Mouse (Mus musculus) heart, embryonic 14.5 days (tissue): ENCODE measurements around the gene 2010111I01Rik. TPM values are rescaled to one million over a fixed set of nuclear protein-coding genes. Genes with fewer than 3 reads are reported as not detected.

Experiments used
- ATAC-seq: fragments of 200-750 bp; cut with Nextera tagmentation; 2 replicates; pipeline ENCODE4 v1.8.0; 2017; ENCODE audit warnings: low read depth, moderate TSS enrichment; ENCODE audit not compliant: insufficient number of reproducible peaks, insufficient read depth, low FRiP score
- H3K27ac ChIP-seq, 2 experiments: fragments of 200-500 bp in 1 of 2; fragments of 300-500 bp in 1 of 2; sonication (generic) in 1 of 2; replicated peaks in 1 of 2; 2 replicates each; pipeline ENCODE4 v1.5.1; 2012 to 2014; ENCODE audit warnings: low read depth in 2 of 2, low read length in 2 of 2, control low read depth in 1 of 2, mild to moderate bottlenecking in 1 of 2, mixed read lengths in 1 of 2; ENCODE audit not compliant: control insufficient read depth in 1 of 2, insufficient read depth in 1 of 2
- H3K27me3 ChIP-seq: fragments of 300-500 bp; sonication (generic); 2 replicates; pipeline ENCODE4 v1.6.1; 2014; ENCODE audit warnings: mild to moderate bottlenecking, low read length, control low read depth; ENCODE audit not compliant: control insufficient read depth, insufficient read depth
- H3K36me3 ChIP-seq: fragments of 300-500 bp; sonication (generic); 2 replicates; pipeline ENCODE4 v1.6.1; 2014; ENCODE audit warnings: mild to moderate bottlenecking, control low read depth, low read length, mixed read lengths; ENCODE audit not compliant: control insufficient read depth, insufficient read depth
- H3K4me1 ChIP-seq, 2 experiments: fragments of 200-500 bp in 1 of 2; fragments of 300-500 bp in 1 of 2; sonication (generic) in 1 of 2; 2 replicates each; pipeline ENCODE4 v1.6.1; 2012 to 2014; ENCODE audit warnings: low read length in 2 of 2, control low read depth in 1 of 2, mixed read lengths in 1 of 2; ENCODE audit not compliant: control insufficient read depth in 2 of 2, insufficient read depth in 2 of 2
- H3K4me2 ChIP-seq: fragments of 300-500 bp; sonication (generic); 2 replicates; pipeline ENCODE4 v1.6.1; 2014; ENCODE audit warnings: mild to moderate bottlenecking, low read length
- H3K4me3 ChIP-seq, 2 experiments: fragments of 200-500 bp in 1 of 2; fragments of 300-500 bp in 1 of 2; sonication (generic) in 1 of 2; 2 replicates each; pipeline ENCODE4 v1.5.1; 2012 to 2014; ENCODE audit warnings: low read length in 2 of 2, mild to moderate bottlenecking in 2 of 2, control low read depth in 1 of 2, low read depth in 1 of 2, moderate library complexity in 1 of 2; ENCODE audit not compliant: control insufficient read depth in 1 of 2, insufficient read depth in 1 of 2
- H3K9ac ChIP-seq: fragments of 300-500 bp; sonication (generic); 2 replicates; pipeline ENCODE4 v1.6.1; 2014; ENCODE audit warnings: mild to moderate bottlenecking, low read length
- H3K9me3 ChIP-seq: fragments of 300-500 bp; sonication (generic); 2 replicates; pipeline ENCODE4 v1.6.1; 2016; ENCODE audit warnings: low read length, control low read depth; ENCODE audit not compliant: control insufficient read depth
- WGBS: fragments of 180-500 bp; shearing (Covaris S2); extraction: QIAGEN DNeasy Blood & Tissue Kit; methylation state at CpG from one replicate; pipeline ENCODE4 v1.1.7; 2014; 5-methylcytosine and 5-hydroxymethylcytosine counted together
- polyA plus RNA-seq: library from polyadenylated mRNA; unstranded; fragments of >200 nt; fragmentation: Nextera tagmentation; extraction: Ambion mirVana; gene quantifications from 2 replicates; pipeline ENCODE4 v1.2.1, GENCODE M21; 2014

Gene 2010111I01Rik
- polyA plus RNA-seq, 1 experiment from 2014 or later = 69.5 TPM

DNA sequence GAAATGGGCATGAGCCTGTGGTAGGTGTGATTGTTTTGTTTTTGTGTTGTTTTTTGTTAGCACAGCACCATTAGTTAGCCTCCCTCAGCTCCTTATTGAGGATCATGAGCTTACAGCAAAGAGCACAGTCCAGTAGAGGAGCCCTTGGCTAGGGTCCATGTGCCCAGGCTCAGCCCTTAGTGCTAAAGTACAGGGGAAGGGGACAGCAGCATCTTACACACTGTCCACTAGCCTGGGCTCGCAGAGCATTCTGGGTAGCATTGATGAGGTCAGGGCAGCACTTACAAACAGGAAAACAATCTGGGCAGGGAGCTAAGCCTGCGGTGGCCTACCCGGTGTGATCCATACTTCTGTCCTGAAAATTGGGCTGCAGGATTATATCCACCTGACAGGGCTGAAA is 270.9 kb downstream of the 2010111I01Rik start:
- Histone ChIP-seq H3K4me3 (no peak overlapping the region), H3K36me3 (no peaks in the 10 kb centered on the region), H3K9me3 (no peaks in the 10 kb centered on the region), H3K4me1 (peaks cover 12 to 25% of the 10 kb centered on the region in 2 experiments), H3K27ac (no peak overlapping the region), H3K9ac (no peak overlapping the region), H3K4me2 (no peak overlapping the region), H3K27me3 (no peaks in the 10 kb centered on the region)
- ATAC-seq = no peak
- WGBS = 78% methylated on average over 3 of the region's 3 CpGs

GRCm38 (mm10) chr13:63236159-63236893 is 271.6 kb downstream of the 2010111I01Rik start:
- H3K4me3 ChIP-seq = no peak overlapping the region
- 53% methylated on average over 5 of the region's 5 CpGs for WGBS
- H3K27me3 ChIP-seq = no peaks in the 10 kb centered on the region
- H3K4me2 ChIP-seq = no peak overlapping the region
- H3K36me3 ChIP-seq = no peaks in the 10 kb centered on the region
- no peak for ATAC-seq
- peak overlapping the region; percentile 41 to 44; a peak in 1 of 4 replicates for H3K27ac ChIP-seq
- no peaks in the 10 kb centered on the region for H3K9me3 ChIP-seq
- H3K9ac ChIP-seq = no peak overlapping the region
- peaks cover 9 to 20% of the 10 kb centered on the region in 2 experiments for H3K4me1 ChIP-seq

DNA sequence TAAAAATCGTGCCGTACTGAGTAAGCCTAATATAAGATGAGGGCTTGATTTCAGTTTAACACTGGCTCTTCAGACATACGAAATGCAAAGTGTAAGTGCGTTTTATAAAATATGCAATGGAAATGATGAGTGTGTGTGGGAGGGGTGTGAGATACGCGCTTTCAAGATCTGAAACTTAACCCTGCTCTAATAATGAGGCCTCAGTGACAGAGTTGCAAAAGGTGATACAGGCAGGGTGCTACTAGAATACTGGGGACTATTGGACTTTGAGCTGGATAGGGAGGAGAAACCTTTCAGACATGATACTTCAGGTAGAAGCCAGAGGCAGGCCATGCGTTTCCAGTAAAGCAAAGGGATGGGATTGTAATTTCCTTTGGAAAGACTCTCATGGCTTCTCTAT is 273.4 kb downstream of the 2010111I01Rik start:
- no peak overlapping the region for H3K4me2 ChIP-seq
- peaks cover 3% of the 10 kb centered on the region; the same call in 1 of the 2 replicates for H3K36me3 ChIP-seq
- peaks cover 11 to 25% of the 10 kb centered on the region in 2 experiments for H3K4me1 ChIP-seq
- no peak overlapping the region for H3K27ac ChIP-seq
- H3K9ac ChIP-seq = no peak overlapping the region
- no peaks in the 10 kb centered on the region for H3K9me3 ChIP-seq
- no peak for ATAC-seq
- H3K27me3 ChIP-seq = no peaks in the 10 kb centered on the region
- H3K4me3 ChIP-seq = no peak overlapping the region
- 92% methylated on average over 7 of the region's 7 CpGs for WGBS

DNA sequence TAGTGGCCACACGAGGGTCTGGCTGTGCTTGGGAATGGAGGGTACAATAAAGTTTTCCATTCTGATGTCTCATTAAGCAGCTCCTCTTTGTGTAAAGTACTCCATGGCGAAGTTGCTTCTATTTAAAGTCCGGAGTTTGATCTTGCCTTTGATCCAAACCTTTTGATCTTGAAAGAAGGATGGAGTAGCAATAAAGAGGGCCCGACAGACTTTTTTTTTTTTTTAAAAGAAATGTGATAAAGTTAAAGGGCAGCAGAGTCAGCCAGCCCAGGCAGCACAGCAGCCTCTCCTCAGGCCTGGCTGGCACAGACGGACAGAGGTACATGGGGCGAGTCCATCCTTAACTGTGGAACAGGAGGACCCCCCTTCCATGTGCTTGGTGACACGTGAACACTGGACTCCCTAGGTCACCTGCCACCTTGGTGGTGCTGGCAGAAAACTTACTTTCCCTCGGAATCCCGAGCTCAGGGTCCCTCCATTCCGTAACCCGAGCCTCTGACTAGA is 274.7 kb downstream of the 2010111I01Rik start:
- no peaks in the 10 kb centered on the region for H3K27me3 ChIP-seq
- H3K4me1 ChIP-seq = peaks cover 14 to 34% of the 10 kb centered on the region in 2 experiments
- no peaks in the 10 kb centered on the region for H3K9me3 ChIP-seq
- WGBS = 3% methylated on average over 11 of the region's 11 CpGs
- H3K9ac ChIP-seq = peak overlapping the region; percentile 97
- ATAC-seq = peak; percentile 70
- H3K27ac ChIP-seq = peak overlapping the region; percentile 98 to 99
- H3K4me3 ChIP-seq = peak overlapping the region; percentile 70 to 87
- H3K36me3 ChIP-seq = peaks cover 3% of the 10 kb centered on the region; the same call in 1 of the 2 replicates
- H3K4me2 ChIP-seq = peak overlapping the region; percentile 81

GRCm38 (mm10) chr13:63239877-63240671 is 275.4 kb downstream of the 2010111I01Rik start:
- Histone ChIP-seq H3K27ac (peak overlapping the region; percentile 99), H3K9ac (peak overlapping the region; percentile 97), H3K4me1 (peaks cover 16 to 41% of the 10 kb centered on the region in 2 experiments), H3K4me2 (peak overlapping the region; percentile 81), H3K9me3 (no peaks in the 10 kb centered on the region), H3K4me3 (peak overlapping the region; percentile 87 to 88), H3K36me3 (peaks cover 11% of the 10 kb centered on the region), H3K27me3 (no peaks in the 10 kb centered on the region)
- peak; percentile 80 for ATAC-seq
- WGBS = under 1% methylated on average over 44 of the region's 51 CpGs

DNA sequence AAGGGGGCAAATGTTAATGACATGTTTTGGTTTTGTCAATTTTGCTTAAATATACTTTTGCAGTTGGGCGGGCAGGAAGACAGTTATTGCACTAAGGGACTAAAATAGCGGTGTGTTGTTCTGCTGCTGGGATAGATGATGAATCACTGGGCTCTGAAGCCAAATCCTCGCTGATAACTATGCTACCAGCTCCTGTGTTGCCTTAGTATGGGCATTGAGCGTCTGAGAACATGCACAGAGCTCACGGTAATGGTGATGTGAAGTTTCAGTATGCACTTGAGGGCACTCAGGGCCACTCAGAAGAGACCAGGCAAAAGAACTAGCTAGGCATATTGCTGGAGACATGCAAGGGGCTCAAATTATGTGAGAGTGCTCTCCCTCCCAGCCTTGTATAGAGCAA is 276.1 kb downstream of the 2010111I01Rik start:
- ATAC-seq = no peak
- Histone ChIP-seq H3K9ac (peak overlapping the region; percentile 97), H3K4me2 (peak overlapping the region; percentile 81), H3K27ac (peak overlapping the region; percentile 99), H3K36me3 (peaks cover 14% of the 10 kb centered on the region), H3K4me3 (peak overlapping the region; percentile 87 to 88), H3K27me3 (no peaks in the 10 kb centered on the region), H3K9me3 (no peaks in the 10 kb centered on the region), H3K4me1 (peaks cover 19 to 49% of the 10 kb centered on the region in 2 experiments)
- 4% methylated on average over 5 of the region's 5 CpGs for WGBS

- peak overlapping the region; percentile 81 to 99 for H3K27ac ChIP-seq
- H3K4me2 ChIP-seq = peak overlapping the region; percentile 81
- no peaks in the 10 kb centered on the region for H3K9me3 ChIP-seq
- H3K36me3 ChIP-seq = peaks cover 14% of the 10 kb centered on the region
- 56% methylated on average over 3 of the region's 3 CpGs for WGBS
- H3K27me3 ChIP-seq = no peaks in the 10 kb centered on the region
- peaks cover 22 to 57% of the 10 kb centered on the region in 2 experiments for H3K4me1 ChIP-seq
- H3K4me3 ChIP-seq = peak overlapping the region; percentile 41 to 87
- no peak for ATAC-seq
- peak overlapping the region; percentile 97 for H3K9ac ChIP-seq
Observed at GRCm38 (mm10) chr13:63241665-63242064, 277.0 kb downstream of the 2010111I01Rik start.
